Mouse (Mus musculus) monocyte, adult 2 months (primary cell): ENCODE data around the gene 1700001K19Rik.
"Not testable (repeated sequence)": the region's sequence is repeated elsewhere in the genome, so short reads cannot be mapped to it uniquely, and the experiment has no call there.

ENCODE experiments used
- DNase-seq, 2 experiments: peaks; one replicate each; pipeline ENCODE4 v3.0.0; 2022; ENCODE audit warnings: low spot score in 2 of 2, low read depth in 1 of 2

Gene 1700001K19Rik

GRCm38 (mm10) chr12:110696173-110696974, 14.0 kb upstream of the 1700001K19Rik start:
- peak; percentile 96 to 97 for DNase-seq

DNA sequence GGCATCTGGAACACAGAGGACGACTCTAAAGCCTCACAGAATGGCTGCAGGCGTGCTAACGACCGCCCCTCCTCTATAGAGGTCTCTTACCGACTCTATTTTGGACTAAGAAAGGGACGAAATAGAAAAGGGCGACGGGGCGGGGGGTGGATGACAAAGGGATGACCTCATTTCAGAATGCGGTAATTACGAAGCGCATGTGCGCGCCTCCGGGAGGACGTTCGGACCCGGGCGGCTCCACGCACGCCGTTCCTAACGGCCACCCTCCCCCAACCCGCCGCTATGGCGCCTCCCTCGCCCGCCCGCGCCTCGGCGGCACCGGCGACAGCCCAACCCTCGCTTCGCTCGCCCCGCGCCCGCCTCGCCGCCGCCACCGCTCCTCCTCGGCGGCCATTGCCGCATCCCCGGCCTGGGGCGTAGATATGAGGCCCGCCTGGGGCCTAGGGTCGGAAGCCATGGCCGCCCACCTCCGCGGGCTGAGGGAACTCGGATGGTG, 13.3 kb upstream of the 1700001K19Rik start:
- DNase-seq, result peak in 1 of 2 experiments; percentile 19

DNA sequence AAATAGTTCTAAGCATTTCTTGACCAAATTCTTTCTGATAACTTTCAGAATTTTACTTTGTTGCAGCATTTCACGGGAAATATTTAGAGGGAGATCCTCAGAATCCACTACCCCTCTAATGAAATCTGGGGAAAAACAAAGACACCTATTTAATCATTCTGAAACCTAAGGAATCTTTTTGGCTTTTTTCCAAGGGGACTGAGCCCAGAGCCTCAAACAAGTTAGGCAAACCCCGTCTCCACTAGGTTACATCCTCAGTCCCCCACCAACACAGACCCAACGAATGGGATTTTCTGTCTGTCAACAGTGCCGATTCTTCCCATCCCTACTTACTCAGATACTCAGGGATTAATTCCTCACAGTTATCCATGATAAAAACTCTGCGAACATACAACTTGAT, 11.0 kb upstream of the 1700001K19Rik start:
- DNase-seq, result not testable (repeated sequence)

- no peak for DNase-seq
Observed at GRCm38 (mm10) chr12:110689919-110690643, 7.7 kb upstream of the 1700001K19Rik start.

DNA sequence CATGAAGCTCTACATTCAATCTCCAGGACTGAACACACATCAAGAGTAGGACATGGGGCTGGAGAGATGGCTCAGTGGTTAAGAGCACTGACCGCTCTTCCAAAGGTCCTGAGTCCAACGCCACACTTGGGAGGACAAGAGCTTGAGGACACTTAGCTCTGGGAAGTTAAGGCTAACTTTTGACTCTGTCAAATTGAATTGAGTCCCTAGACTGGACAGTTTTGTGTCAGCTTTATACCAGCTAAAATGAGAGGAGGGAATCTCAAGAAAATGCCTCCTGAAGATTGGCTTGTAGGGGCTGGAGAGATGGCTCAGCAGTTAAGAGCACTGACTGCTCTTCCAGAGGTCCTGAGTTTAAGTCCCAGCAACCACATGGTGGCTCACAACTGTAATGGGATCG, 6.5 kb upstream of the 1700001K19Rik start:
- DNase-seq, result not testable (repeated sequence)

DNA sequence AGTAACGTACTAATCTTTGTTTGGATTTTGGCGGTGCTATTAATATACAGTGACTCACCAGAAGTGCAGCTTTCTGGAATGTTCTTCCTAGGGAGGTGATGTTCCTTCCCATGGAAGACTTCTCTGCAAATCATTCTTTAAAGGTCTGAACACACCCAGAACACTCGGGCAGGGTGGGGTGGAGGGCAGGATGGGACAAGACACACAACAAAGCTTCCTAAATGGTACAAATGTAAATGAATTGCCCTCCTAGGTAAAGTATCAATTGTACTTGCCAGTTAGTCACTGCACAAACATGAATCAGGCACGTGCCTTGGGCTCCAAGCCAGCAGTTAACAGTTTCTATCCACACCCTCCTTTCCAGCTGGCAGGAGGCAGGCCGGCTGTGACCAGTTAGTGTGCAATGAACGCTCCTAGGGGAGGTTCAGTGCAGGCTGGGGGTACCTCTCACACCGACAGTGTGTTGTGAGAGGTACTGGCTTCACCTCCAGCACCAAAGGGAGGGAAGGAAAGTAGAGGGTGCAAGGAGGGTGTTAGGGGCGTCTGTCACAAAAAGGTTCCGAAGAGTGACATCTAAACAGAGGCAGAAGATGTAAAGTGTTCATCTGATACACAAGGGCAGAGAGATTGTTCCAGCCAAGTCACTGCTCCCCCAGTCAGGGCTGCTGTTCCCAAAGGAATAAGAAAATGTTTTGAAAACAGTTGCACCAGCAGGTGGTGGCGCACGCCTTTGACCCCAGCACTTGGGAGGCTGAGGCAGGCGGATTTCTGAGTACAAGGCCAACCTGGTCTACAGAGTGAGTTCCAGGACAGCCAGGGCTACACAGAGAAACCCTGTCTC, 5.7 kb upstream of the 1700001K19Rik start:
- no peak for DNase-seq

- DNase-seq, result no peak
Observed at GRCm38 (mm10) chr12:110683580-110683979, 1.2 kb upstream of the 1700001K19Rik start.

DNA sequence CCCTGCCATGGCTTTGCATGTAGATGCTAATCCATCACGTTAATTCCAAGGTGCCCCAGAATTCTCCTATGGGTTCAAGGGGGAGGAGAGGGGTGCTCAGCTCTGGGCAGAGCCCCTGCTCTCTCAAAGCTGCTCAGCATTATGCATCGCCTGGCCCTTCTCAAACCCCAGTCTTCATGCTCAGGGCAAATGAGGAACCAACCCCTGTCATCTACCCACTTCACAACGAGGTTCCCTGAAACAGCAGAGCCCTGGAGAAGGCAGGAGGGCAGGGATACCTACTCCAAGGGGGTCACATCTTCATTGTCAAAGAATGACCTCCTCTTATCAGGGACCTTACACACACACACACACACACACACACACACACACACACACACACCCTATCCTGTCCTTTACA, 541 bp downstream of the 1700001K19Rik start:
- DNase-seq, result no peak

DNA sequence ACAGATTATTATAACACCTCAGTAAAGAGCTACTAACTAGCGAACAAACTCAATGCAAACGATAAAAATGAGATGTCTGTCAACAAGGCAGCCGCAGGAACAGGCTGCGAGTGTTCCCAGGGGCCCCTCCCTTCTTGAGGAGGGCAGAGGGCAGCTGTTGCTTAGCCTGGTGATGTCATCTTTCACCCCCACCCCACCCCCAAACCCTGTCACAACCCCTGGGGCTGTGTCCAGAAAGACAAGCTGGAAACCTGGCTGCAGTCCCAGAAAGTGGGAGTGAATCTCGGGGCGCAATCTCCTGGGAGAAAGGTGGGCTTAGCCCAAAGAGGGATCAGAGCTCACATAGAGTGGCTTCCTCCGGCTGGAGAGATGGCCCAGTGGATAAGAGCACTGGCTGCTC, 1.2 kb downstream of the 1700001K19Rik start:
- DNase-seq, result no peak

- DNase-seq, result no peak
Observed at GRCm38 (mm10) chr12:110674243-110674642, 8.2 kb downstream of the 1700001K19Rik start.

DNA sequence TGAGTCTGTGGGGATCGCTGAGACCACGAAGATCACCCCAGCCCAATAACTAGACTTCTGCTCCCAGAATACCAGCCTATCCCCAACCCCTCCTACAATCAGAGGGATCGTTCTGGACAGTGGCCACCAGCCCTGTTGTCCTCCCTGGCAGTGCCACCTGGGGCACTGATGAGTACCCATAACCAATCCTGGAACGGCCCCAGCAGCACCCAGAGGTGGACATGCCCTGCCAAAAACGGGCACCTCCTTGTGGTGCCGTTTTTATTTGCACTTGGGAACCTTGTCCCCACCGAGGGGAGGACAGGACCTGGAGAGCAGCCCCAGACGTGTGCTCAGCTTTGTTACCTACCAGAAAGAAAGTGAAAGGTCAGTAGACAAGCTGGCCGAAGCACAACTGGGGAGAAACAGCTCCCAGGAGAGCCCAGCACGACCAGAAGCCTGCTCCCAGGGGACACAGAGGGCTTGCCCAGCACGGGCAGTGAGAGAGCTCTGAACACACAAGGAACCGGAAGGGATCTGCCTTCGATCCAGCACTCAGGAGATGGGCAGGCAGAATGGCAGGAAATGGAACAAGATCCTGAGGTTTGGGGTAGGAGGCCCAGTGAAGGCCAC, 14.8 kb downstream of the 1700001K19Rik start:
- DNase-seq, result no peak

DNA sequence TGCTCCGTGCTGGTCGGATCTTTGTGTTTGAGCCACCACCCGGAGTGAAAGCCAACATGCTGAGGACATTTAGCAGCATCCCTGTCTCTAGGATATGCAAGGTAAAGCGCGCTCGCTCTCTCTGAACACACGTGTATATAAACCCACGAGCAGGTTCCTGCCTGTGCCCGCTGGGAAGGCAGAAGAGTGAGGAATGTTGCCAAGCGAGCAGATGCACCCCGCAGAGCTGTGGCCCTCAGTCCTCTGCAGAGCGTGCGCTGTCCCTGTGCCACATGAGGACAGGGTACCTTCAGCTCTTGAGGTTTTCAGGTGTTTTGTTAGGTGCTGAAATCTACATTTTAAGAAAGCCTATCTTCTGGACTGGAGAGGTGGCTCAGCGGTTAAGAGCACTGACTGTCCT, 20.7 kb downstream of the 1700001K19Rik start:
- DNase-seq, result no peak

GRCm38 (mm10) chr12:110651464-110651863, 31.0 kb downstream of the 1700001K19Rik start:
- DNase-seq, result no peak

GRCm38 (mm10) chr12:110650241-110650641, 32.2 kb downstream of the 1700001K19Rik start:
- DNase-seq, result no peak

- no peak for DNase-seq
Observed at GRCm38 (mm10) chr12:110637507-110638114, 44.8 kb downstream of the 1700001K19Rik start.

- DNase-seq, result no peak
Observed at GRCm38 (mm10) chr12:110636293-110636692, 46.1 kb downstream of the 1700001K19Rik start.

DNA sequence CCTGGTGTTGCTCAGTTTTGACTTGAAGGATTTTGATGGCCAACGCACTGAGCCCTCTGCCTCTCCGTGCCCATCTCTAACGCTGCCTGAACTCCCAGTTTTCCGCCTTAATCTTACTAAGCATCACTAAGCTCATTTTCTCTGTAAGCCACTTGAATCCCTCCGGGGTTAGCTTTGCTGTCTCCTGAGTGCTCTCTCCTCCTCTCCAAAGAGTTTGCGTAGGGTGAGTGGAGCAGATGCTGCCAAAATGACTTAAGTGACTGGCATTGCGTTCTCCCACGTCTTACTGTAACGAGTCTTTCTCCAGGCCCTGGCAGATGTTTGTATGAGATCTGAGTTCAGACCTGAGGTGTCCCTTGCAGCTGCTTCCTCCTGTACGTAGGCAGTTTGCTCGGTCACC, 52.4 kb downstream of the 1700001K19Rik start:
- no peak for DNase-seq
